Mouse (Mus musculus) limb, embryonic 14.5 days (tissue): ENCODE results near the gene Vsig10l. TPM values are rescaled to one million over a fixed set of nuclear protein-coding genes. Genes with fewer than 3 reads are reported as not detected.

Experiments
- ATAC-seq: fragments of 200-750 bp; cut with Nextera tagmentation; 2 replicates; pipeline ENCODE4 v1.8.0; 2017; ENCODE audit warnings: low read depth, moderate number of reproducible peaks, moderate TSS enrichment; ENCODE audit not compliant: low FRiP score
- DNase-seq: peaks from one replicate; pipeline ENCODE4 v3.0.0-alpha.2; 2015; ENCODE audit warnings: low spot score
- H3K27ac ChIP-seq: fragments of 300-500 bp; sonication (generic); replicated peaks from 2 replicates; pipeline ENCODE4 v1.5.1; 2014; ENCODE audit warnings: low read depth, mild to moderate bottlenecking, low read length, moderate library complexity, mixed read lengths
- H3K27me3 ChIP-seq: fragments of 300-500 bp; sonication (generic); 2 replicates; pipeline ENCODE4 v1.6.1; 2014; ENCODE audit warnings: low read length, mixed read lengths; ENCODE audit not compliant: control insufficient read depth, insufficient read depth
- H3K36me3 ChIP-seq: fragments of 300-500 bp; sonication (generic); 2 replicates; pipeline ENCODE4 v1.6.1; 2014; ENCODE audit warnings: mild to moderate bottlenecking, low read length, moderate library complexity, mixed read lengths; ENCODE audit not compliant: control insufficient read depth, insufficient read depth
- H3K4me1 ChIP-seq: fragments of 300-500 bp; sonication (generic); 2 replicates; pipeline ENCODE4 v1.6.1; 2014; ENCODE audit warnings: antibody characterized with exemption, low read length, mixed read lengths; ENCODE audit not compliant: control insufficient read depth, insufficient read depth
- H3K4me2 ChIP-seq: fragments of 300-500 bp; sonication (generic); replicated peaks from 2 replicates; pipeline ENCODE4 v1.6.1; 2014; ENCODE audit warnings: low read depth, mild to moderate bottlenecking, low read length, moderate library complexity; ENCODE audit not compliant: severe bottlenecking
- H3K4me3 ChIP-seq: fragments of 300-500 bp; sonication (generic); replicated peaks from 2 replicates; pipeline ENCODE4 v1.5.1; 2014; ENCODE audit warnings: low read length
- H3K9ac ChIP-seq: fragments of 300-500 bp; sonication (generic); 2 replicates; pipeline ENCODE4 v1.6.1; 2014; ENCODE audit warnings: mild to moderate bottlenecking, low read depth, low read length, moderate library complexity; ENCODE audit not compliant: severe bottlenecking
- H3K9me3 ChIP-seq: fragments of 300-500 bp; sonication (generic); 2 replicates; pipeline ENCODE4 v1.6.1; 2016; ENCODE audit warnings: low read length; ENCODE audit not compliant: control insufficient read depth
- POLR2A ChIP-seq: fragments of 200-500 bp; IDR thresholded peaks from 2 replicates; pipeline ENCODE4 v1.8.0; 2012; ENCODE audit warnings: inconsistent platforms, mild to moderate bottlenecking, moderate library complexity, borderline replicate concordance; ENCODE audit not compliant: insufficient read depth, insufficient read length; ENCODE audit errors: extremely low read depth
- WGBS: fragments of 180-500 bp; shearing (Covaris S2); extraction: QIAGEN DNeasy Blood & Tissue Kit; methylation state at CpG from one replicate; pipeline ENCODE4 v1.1.7; 2014; 5-methylcytosine and 5-hydroxymethylcytosine counted together
- polyA plus RNA-seq, 2 experiments: library from polyadenylated mRNA; depleted of rRNA in 1 of 2; stranded (reverse) in 1 of 2; unstranded in 1 of 2; fragments of >200 nt; fragmentation: Nextera tagmentation in 1 of 2; extraction: Ambion mirVana in 1 of 2; gene quantifications; 2 replicates each; pipeline versions ENCODE4 v1.2.1 to v1.2.3; 2012 to 2014

Vsig10l gene
- polyA plus RNA-seq, 2 experiments = 5.0 to 6.6 TPM

- Histone ChIP-seq H3K9me3 (no peaks in the 10 kb centered on the region), H3K9ac (no peak overlapping the region), H3K36me3 (no peaks in the 10 kb centered on the region), H3K4me2 (no peak overlapping the region), H3K4me3 (no peak overlapping the region), H3K4me1 (0 out of 2 replicates have a peak, but pooled peaks cover 2% of the 10 kb centered on the region), H3K27me3 (peaks cover 12% of the 10 kb centered on the region), H3K27ac (no peak overlapping the region)
- ATAC-seq (no peak), DNase-seq (no peak)
- no peak for TF ChIP-seq POLR2A
- WGBS = 81% methylated on average over 7 of the region's 7 CpGs
Observed at GRCm38 (mm10) chr7:43463976-43464375, 1.0 kb downstream of the Vsig10l start.

- WGBS = 7% methylated on average over 33 of the region's 35 CpGs
- H3K9ac ChIP-seq = 0 out of 2 replicates have a peak overlapping the region, but pooled peaks have one; percentile 34
- peak overlapping the region; percentile 81 for H3K4me2 ChIP-seq
- H3K27ac ChIP-seq = no peak overlapping the region
- no peak for DNase-seq
- no peaks in the 10 kb centered on the region for H3K9me3 ChIP-seq
- H3K36me3 ChIP-seq = no peaks in the 10 kb centered on the region
- H3K27me3 ChIP-seq = peaks cover 12% of the 10 kb centered on the region
- H3K4me3 ChIP-seq = peak overlapping the region; percentile 43
- no peak for ATAC-seq
- 0 out of 2 replicates have a peak, but pooled peaks cover 2% of the 10 kb centered on the region for H3K4me1 ChIP-seq
- no peak for TF ChIP-seq POLR2A
Observed at GRCm38 (mm10) chr7:43464864-43465343, 2.0 kb downstream of the Vsig10l start.

- Histone ChIP-seq H3K4me3 (peak overlapping the region; percentile 43), H3K9ac (peak overlapping the region; percentile 43), H3K4me1 (0 out of 2 replicates have a peak, but pooled peaks cover 2% of the 10 kb centered on the region), H3K27ac (no peak overlapping the region), H3K4me2 (peak overlapping the region; percentile 81), H3K36me3 (no peaks in the 10 kb centered on the region), H3K27me3 (peaks cover 12% of the 10 kb centered on the region), H3K9me3 (no peaks in the 10 kb centered on the region)
- TF ChIP-seq POLR2A = no peak
- ATAC-seq = peak; percentile 87
- WGBS = under 1% methylated on average over 32 of the region's 33 CpGs
- DNase-seq = peak; percentile 85
Observed at GRCm38 (mm10) chr7:43465344-43466098, 2.6 kb downstream of the Vsig10l start.

- peak overlapping the region; percentile 43 for H3K9ac ChIP-seq
- DNase-seq (peak; percentile 56), ATAC-seq (peak; percentile 68)
- peaks cover 12% of the 10 kb centered on the region for H3K27me3 ChIP-seq
- H3K4me1 ChIP-seq = 0 out of 2 replicates have a peak, but pooled peaks cover 2% of the 10 kb centered on the region
- H3K4me2 ChIP-seq = peak overlapping the region; percentile 81
- H3K9me3 ChIP-seq = no peaks in the 10 kb centered on the region
- WGBS = 1% methylated on average over 29 of the region's 33 CpGs
- H3K36me3 ChIP-seq = no peaks in the 10 kb centered on the region
- peak overlapping the region; percentile 43 for H3K4me3 ChIP-seq
- H3K27ac ChIP-seq = no peak overlapping the region
- no peak for TF ChIP-seq POLR2A
Observed at GRCm38 (mm10) chr7:43466099-43466694, 3.2 kb downstream of the Vsig10l start.

GRCm38 (mm10) chr7:43470373-43470772 lies 7.4 kb downstream of the Vsig10l start:
- no peak for ATAC-seq
- no peak for DNase-seq
- Histone ChIP-seq H3K4me1 (0 out of 2 replicates have a peak, but pooled peaks cover 2% of the 10 kb centered on the region), H3K4me3 (no peak overlapping the region), H3K9ac (no peak overlapping the region), H3K36me3 (no peaks in the 10 kb centered on the region), H3K9me3 (no peaks in the 10 kb centered on the region), H3K4me2 (no peak overlapping the region), H3K27ac (no peak overlapping the region), H3K27me3 (0 out of 2 replicates have a peak, but pooled peaks cover 1% of the 10 kb centered on the region)
- no peak for TF ChIP-seq POLR2A
- WGBS = 42% methylated on average over 8 of the region's 8 CpGs
